Mouse (Mus musculus) neural tube, embryonic 10.5 days (tissue): ENCODE data around the gene Hscb.
A peak's percentile ranks its signal among the peaks of the same experiment; 100 is the strongest.

Experiments used
- DNase-seq: peaks from one replicate; pipeline ENCODE4 v3.0.0-alpha.2; 2017; ENCODE audit warnings: low spot score; ENCODE audit errors: extremely low spot score

Hscb gene

DNA sequence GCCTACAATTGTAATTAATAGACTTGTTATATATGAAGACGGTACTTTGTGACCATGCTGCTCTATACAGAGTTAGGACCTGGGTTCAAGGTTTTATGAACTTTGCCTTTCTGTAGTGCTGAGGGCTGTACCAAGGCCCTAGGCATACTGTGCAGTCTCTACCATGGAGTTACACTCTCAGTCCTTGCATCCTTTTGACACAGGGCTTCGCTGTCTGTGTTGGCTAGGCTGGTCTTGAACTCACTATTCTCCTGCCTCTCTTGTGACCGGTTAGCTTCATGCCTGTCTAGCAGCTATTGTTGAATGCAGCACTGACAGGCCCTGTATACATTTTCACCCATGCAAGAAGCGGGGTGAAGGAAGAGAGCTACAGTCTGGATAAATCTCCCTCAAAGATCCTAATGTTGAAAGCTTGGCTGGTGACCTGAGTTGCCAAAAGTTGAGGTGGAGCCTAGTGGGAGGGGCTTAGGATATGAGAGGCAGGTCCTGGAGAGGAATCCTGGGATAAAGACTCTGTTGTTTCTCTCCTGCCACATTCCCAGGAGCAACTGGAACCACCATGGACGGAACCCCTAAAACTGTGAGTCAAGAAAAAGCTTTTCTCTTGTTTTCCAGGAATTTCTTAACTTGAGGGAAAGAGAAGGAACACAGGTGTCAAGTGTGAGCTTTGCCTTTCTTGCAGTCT, 8.4 kb downstream of the Hscb start:
- no peak for DNase-seq

DNA sequence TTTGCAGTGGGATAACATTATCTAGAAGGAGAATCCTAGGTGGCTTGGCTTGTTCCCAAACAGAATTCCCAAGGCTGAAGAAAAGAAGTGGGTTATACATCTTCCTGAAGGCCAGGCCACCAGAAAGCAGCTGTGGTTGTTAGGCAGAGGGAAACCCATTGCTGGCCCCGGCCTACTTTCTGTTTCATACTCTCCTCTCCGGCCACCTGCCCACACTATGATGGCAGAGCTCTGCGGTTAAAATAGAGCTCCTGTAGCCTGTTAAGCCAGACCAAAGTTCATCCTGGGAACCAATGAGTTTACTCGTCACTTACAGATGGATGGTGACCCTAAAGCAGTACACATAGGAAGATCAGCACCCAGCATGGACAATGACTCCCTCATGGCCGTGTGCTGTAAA, 12.0 kb downstream of the Hscb start:
- DNase-seq, result no peak

DNA sequence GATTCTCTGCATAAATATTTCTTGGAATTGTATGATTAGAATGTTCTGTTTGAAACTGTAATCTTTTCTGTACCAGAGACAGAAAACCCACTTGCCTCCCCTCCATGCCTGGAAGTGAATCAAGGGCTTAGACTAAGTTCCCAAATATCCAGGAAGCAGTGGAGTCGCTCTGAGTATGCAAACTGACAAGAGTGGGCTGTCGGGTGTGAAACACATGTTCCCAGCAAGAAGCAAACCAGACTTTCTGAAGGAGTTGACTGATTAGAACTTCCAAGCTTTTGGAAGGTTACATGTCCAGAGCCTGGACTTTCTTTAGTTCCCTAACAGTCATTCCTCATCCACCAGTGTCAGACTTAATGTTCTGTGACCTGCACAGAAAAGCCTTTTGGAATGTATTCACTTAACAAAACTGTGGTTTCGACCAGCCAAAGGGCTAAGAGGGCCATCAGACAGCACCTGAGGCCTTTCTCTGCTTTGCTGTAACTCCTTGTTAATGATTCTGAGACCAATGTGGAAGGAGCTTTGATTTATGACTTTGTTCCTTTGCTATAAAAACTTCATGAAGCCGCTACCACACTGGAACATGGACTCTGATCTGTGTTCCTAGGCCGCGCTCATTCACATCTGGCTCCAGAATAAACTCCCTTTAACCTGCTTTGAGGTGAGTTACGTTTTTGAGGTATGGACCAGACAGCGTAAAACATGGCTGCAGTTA, 12.6 kb downstream of the Hscb start:
- DNase-seq, result no peak

DNA sequence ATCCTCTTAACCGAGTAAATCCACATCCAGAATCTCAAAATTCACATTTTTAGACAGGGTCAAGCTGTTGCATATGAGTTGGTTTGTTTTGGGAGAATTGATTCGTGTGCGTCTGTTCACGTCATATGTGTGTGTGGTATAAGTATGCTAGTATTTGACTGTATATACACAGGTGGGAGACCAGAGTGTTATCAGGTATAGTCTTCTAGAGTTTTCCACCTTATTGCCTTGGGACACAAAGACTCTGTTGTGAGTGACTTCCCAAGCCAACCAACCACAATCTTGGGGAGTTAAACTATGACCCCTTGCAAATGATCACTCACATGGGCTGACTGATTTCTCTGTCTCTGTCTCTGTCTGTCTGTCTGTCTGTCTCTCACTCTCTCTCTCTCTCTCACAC, 15.2 kb downstream of the Hscb start:
- DNase-seq, result no peak

DNA sequence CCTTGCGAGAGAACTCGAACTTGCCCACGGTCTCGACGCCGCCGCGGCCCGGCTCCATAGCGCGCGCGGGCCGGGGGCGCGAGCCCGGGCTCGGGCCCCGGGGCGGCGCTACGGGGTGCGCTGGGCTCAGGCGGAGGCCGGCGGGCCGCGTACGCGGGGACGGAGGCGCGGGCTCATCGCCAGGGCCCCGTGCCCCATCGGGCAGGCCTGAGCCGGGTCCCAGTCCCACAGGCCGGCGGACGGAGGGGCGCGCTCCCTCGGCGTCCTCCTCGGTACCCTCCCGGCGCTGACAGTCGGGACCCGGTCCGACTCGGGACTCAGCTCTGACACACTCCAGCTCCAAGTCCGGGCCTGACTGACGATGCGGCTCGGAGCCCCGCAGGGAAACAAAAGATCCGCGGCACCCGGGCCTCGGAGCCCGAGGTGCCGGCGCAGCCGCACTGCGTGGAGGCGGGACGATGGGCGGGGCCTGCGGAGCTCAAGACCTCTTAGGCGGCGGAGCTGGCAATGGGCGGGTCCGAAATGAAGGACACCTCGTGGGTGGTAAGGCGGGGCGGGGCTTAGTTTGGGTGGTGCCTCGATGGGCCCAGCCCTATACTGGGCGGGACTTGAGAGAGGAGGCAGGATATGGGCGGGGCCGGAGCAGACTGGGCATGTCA, 29.8 kb downstream of the Hscb start, which contains the start of gene Ulk1:
Ulk1 (minus strand) TSS at position 431 of the 659 bp plus-strand sequence.
- peak; percentile 97 for DNase-seq

DNA sequence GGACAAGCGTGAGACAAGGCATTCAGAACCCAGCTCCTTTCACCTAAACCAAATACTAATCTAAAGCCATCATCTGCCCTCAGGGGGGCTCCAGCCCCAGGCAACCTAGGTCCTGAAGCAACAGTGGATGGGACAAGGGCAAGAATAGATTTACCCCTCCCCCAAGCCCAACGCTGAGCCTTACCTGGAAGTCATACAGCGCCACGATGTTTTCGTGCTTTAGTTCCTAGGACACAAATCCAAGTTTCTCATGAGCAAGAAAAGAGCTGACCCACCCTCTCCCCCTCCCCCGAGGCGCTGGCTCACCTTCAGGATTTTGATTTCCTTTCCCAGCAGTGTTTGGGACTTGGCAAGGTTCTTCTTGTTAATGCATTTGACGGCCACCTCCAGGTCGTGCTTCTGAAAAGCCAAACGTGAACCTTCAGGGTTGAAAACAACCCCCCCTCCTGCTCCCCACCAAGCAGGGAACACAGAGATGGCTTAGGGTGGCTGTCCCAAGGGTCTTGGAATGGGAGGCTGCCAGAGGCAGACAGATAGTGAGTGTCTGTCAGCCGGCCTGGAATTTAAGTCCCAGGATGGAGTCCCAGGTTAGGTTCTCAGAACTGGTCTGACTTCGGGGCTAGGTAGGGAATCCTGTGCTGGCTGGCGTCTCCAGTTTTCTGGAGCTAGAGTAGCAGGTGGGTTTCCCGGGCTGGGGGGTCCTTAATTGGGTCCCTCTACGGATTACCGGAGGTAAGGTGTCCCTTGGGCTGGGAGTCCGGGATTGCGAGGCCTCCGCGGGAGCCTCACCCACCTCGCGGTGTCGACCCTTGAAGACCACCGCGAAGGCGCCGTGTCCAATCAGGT, 30.5 kb downstream of the Hscb start:
- peak; percentile 70 for DNase-seq

DNA sequence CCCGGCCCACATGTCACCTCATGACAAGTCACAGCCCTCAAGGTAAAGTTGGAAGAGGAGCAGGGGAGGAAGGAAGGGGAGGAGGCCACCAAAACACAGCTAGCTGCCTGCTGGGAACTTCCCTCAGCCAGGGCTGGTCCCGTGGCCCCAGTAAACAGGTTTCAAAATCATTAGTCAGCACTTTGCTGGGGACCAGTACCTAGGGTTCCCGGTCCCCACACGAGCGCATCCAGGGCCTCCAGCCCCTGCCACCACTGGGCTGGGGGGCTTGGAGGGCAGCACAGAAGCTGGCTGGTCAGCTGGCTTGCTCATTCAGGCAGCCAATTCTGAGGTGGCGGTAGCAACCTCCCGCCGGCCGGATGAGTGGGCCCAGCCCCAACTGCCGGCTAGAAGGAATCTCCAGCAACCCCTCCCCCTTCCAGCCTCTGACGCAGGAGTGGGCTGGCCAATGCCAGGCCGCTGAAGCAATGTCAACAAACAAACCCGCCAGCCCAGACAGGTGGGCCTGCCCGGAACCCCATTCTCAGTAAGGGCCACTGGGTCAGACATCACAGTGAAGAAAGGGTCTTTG, 31.4 kb downstream of the Hscb start:
- peak; percentile 79 for DNase-seq

DNA sequence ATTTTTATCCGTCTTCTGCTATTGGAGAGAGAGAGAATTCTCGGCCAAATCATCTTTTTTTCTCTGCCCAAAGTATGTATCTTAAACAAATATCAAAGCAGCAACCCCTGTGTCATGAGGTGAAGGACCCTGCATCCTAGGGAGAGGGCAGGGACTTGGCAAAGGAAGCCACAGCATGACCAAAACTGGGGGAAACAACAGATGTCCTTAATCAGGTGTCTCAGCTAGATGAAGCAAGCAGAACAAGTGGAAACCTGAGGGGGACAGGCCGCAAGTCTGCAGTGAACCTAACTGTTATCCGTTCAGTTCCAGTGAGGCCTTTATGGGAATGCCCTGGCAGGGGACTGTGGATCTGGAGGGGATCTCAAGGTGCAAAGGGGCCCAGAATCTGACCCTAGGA, 32.1 kb downstream of the Hscb start:
- no peak for DNase-seq

DNA sequence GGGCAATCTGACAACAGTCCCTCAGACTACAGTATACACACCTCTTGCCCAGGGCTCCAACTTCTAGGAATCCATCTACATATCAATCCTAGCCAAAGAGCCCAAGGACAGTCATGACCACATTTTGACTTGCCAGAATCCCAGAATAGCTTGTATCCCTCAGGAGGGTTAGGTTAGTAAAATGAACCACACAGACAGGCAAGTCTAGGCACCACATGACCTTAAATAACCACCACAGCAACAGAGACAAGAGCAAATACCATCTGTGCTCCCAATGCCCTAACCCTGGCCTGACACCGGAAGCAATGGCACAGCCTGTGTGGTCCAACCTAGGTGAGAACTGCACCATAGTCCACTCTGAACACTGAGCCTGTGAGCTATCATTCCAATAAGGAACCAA, 32.9 kb downstream of the Hscb start:
- DNase-seq, result no peak

DNA sequence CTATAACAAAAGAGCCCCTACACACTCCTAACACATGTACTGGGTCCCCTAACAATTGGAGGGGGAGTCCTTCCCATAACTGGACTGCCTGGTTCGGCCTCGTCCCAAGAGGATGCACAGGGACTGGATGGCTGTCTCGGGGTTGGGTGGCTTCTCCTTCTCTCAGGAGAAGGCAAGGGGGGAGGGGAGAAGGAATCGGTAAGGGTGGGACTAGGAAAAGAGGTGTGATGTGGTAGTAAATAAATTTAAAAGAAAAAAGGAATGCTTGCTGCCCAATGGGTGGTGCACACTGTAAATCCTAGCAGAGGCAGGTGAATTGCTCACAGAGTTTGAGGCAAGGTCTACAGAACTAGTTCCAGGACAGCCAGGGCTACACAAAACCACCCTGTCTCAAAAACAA, 33.4 kb downstream of the Hscb start:
- DNase-seq, result no peak

DNA sequence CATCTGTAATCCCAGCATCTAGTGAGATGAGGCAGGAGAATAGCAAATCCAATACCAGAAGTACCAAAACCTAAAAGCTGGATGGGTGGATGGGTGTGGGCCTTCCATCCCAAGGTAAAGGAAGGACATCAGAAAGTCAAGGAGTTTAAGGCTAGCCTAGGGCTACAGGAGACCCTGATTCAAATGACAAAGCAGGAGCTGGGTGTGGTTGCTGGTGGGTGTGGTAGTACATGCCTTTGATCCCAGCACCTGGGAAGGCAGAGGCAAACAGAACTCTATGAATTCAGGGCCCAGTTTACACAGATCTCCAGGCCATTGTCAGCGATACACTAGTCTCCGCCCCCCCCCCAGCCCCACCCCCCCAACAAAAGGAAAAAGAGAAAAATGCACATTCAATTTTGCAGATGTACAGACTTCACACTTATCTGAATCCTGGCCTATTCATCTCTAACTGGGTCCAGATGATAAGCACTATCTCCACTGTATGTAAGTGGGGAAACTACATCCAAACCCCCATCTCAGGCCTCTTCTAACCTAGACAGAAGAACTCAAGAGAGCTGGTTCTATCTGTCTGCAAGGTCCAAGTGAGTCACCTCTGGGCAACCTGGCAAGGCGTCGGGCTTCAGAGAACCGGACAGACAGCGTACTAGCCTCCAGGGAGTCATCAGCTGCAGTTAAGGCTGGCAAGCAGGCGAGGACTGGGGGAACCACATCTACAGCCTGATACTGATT, 35.4 kb downstream of the Hscb start:
- no peak for DNase-seq

DNA sequence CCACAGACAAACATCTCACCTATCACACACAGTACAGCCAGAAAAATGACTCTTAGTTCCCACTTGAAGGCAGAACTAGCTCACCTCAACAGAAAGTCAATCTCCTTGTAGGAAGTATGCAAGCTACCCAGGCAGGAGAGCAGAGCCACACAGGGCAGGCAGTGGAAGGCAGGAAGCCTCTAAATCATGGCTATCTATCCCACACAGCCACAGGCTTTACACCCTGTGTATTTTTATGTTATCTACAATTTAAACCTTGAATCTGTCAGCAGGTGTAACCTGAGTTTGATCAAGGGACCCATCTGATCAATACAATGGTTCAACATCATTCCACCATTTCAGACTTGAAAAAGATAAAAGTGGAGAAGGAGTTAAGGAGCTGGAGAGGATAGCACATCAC, 36.8 kb downstream of the Hscb start:
- no peak for DNase-seq

DNA sequence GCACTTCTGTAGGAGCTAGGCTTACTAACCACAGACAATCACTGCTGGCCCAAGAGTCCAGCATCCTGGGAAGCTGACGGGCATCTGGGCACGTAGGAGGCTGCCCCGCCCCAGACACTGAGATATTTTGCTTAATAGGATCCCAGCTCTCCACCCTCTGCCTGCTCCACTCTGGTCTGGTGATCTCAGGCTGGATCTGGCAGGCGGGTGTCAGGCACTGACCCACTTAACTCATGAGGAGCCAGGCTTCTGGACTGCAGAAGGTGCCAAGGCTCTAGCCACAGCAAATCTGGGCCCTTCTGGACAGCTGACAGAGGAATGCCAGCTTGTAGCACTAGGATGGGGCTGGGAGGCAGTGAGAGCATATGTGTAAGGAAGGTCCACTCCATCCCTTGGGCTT, 37.4 kb downstream of the Hscb start:
- no peak for DNase-seq

DNA sequence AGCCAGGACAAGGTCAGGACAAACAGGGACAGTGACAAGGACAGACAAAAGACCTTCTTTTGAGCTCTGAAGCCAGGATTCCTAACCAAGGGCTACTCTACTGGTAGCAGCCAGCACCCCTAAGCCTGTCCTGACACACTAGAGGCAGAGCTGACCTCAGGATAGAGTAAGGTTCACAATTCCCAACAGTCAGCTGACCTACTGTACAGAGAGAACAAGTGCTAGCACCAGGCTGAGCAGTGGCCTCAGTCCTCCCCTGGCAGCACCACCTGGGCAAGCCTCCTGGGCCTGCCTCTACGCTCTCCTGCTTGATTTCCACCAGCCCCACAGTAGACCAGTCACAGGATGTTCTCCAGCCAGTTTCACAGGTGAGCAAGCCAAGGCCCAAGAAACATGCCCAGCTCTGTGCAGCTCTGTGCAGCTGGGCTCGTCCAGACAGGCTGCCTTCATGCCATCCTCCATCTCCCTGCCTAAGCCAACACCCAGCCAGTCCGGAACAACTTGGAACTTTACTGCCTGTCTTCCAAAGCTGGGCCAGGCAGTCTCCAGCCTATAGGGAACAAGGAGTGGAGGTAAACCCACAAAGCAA, 38.4 kb downstream of the Hscb start:
- no peak for DNase-seq

DNA sequence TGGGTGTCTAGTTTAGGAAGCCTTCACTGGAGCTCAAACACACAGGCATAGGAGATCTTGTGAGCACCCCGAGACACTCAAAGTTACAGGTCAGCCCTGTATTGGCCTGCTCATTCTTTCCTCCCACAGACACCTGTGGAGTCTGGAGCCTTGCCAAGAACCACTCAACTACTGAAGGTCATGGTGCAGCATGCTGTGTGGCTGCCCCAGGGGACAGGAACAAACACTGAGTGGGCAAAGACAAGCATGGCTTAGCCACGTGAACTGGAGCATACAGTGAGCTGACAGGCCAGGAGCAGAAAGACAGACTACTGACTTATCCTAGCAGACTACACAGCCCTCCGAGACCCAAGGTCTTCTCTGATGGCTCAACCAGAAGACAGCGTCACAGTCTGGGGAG, 41.9 kb downstream of the Hscb start:
- DNase-seq, result no peak

DNA sequence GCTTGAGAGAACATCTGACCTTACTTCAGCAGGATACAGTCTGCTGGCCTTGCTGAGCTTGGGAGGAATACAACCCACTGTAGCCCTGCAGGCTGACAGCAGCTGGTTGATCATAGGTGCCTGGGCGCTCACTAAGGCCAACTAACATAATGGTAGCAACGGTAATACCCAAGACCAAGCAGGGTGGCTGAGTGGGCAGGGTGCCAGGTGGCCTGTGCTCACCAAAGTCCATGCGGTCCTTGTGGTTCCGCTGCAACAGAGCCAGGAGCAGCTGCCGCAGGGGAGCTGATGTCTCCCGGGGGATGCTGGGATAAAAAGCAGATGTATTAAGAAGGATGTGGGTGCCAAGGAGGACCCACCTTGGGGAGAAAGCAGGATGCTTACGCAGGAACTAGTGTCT, 45.2 kb downstream of the Hscb start:
- no peak for DNase-seq

DNA sequence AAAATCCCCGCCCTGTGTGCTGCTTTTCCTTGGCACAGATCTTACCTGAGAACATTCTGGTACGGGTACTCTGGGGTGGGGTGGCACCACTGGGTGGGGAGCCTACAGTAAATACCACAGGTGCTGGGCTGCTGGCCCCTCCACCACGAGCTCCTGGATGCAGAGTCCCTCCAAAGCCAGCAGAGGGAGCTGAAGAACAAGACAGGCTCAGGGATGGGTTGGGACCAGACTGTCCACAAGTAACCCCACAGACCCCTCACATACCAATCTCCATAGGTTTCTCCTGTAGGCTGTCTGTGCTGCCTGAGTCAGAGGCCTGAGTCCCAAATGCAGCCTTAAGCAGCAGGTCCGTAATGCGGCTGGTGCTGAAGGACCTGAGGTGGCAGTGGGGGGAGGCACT, 50.9 kb downstream of the Hscb start:
- peak; percentile 41 for DNase-seq

DNA sequence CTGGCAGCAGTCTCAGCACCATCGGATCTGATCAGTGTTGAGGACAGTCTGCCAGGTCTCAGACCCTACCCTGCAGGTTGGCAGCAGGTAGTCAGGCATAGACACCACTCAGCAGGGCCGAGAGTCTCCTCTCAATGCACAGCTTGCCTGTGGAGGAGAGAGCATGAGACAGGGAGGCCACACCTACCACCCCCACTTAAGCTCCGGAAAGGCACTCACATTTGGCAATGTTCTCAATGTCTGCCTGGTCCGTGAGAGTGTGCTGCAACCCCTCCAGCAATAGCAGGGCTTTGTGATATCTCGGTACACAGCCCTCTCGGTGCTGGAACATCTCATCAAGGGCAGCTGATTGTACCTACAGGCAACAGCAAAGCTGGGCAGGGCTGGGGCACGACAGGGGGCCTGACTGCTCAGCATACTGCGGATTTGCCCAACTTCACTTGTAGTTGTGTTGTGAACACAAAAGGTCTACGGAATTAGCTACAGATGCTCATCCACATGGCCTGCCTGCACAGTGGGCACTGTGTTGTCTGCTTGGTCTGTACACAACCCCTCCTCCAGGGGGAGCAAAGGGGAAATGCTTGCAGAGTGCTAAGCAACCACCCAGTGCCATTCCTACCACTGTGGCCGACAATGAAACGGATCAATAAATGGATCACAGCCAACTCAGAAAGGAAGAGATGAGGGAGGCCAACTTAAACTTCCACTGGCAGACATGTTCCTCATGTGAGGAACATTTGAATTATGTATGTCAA, 53.3 kb downstream of the Hscb start:
- no peak for DNase-seq

DNA sequence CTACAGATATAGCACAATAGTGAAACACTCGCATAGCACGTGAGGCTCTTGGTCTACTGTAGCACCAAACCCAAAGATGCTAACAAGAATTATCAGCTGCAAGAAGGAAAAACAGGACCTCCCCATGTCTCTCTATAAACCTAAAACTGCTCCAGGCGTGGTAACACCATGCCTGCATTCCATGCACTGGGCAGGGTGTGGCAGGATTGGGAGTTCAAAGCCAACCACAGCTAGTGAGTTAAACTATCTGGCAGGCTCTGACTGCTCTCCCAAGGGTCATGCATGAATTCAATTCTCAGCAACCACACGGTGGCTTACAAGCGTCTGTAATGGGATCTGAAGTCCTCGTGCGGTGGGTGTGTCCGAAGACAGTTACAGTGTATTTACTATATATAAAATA, 56.4 kb downstream of the Hscb start:
- DNase-seq, result no peak
